Mouse (Mus musculus) spleen, postnatal 10 days (tissue): ENCODE results near the gene Xirp2.
"Not testable (repeated sequence)": the region's sequence is repeated elsewhere in the genome, so short reads cannot be mapped to it uniquely, and the experiment has no call there.

Experiments used
- DNase-seq, 2 experiments: peaks; one replicate each; pipeline ENCODE4 v3.0.0; 2021 to 2022; ENCODE audit warnings: low spot score in 2 of 2

Xirp2 gene

DNA sequence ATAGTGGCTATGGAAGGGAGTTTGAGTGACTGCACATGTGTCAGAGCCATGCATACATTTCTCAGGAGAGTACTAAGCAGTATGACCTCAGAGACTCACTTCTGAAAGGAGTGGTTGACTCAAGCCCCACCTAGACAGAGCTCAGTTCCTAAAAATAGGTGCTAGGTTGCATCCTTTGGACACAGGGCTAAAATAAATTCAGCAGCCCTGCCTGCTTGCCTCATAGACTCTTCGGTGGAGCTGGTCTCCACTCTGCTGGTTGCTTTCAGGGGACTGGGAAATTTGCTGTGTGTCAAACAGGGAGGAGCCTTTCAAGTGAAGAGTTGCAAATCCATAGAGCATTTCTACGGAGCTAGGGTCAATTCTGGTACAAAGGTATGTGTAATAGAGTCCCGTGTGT is at the start of gene Xirp2:
Gene Xirp2 (plus strand): TSS at position 223 of the 400 bp plus-strand sequence.
- no peak for DNase-seq

DNA sequence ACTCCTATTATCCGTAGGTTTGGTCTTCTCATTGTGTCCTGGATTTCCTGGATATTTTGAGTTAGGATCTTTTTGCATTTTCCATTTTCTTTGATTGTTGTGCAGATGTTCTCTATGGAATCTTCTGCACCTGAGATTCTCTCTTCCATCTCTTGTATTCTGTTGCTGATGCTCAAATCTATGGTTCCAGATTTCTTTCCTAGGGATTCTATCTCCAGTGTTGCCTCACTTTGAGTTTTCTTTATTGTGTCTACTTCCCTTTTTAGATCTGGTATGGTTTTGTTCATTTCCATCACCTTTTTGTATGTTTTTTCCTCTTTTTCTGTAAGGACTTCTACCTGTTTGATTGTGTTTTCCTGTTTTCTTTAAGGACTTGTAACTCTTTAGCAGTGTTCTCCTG is 32.4 kb upstream of the Xirp2 start, which contains the start of gene Gm21830:
Gene Gm21830 (plus strand): TSS at position 301 of the 400 bp plus-strand sequence.
- DNase-seq = not testable (repeated sequence)

DNA sequence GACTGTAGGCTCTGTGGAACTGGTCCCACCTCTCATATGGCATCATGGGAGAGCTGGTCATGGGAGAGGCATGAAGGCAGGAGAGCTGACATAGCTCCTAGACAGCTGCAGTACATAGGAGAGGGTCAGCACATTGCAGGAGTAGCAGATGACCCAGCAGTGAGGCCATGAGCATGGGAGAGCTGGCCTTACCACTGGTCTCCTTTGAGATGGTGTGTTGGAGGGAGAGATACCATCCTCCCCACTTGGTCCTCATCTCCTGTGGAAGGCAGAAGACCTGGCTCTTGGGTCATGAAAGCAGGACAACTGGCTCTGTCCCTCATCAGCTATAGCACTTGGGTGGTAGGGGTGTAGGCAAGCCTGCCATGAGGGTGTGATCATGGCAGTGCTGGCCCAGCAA is 24.9 kb upstream of the Xirp2 start:
- DNase-seq = no peak

DNA sequence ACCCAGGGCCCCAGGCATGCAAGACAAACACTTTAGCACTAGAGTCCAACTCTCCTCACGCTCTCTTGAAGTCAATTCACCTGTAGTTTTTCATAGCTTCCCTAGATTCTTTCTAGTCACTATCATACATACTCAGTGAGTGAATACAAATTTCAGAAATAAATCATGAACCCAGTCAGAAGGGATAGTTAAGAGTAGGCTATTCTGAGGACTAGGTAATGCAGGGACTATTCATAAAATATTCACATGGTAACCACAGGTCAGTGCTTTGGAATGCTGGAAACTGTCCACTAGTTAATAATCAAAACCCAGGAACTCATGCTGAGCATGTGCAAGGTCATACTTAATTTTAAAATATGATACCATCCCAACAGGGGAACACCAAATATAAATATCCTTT is 23.0 kb upstream of the Xirp2 start:
- no peak for DNase-seq

DNA sequence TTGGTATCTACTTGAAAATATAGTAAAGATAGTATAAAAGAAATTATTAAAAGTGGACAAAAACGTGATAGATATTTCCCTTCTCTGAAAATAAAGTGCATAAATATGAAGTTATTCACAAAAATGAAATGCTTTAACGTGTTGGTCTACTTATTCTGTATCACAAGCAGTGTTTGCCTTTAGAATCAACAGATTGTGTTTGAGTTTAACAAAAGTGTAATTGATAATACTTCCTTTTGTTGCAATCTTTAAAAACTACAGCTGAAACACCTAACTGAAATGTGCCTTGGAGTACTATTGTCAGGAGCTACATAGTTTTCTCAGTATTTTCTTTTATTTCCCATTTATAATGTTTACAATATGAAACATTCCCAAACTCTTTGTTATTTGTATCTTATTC is 12.7 kb upstream of the Xirp2 start, which contains the start of gene Gm26727:
Gene Gm26727 (minus strand): TSS at position 101 of the 400 bp plus-strand sequence.
- no peak for DNase-seq

DNA sequence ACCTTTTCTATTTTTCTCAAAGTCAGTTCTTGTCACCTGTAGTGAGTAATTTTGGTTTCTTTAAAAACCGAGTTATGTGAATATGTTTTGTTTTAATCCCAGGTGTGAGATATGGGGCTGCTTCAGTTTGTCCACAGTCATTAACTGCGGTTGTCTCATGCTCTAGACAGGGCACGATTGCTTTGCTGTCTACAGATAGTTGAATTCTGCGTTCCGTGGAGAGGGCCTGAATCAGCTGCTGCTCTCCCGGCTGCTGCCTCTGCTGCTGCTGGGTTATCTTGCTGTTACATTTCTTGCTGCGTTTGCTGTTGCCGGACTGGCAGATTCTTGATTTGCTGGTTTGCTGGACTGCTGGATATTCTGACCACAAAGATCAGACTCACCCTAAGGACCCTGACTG is 7.5 kb upstream of the Xirp2 start:
- no peak for DNase-seq

DNA sequence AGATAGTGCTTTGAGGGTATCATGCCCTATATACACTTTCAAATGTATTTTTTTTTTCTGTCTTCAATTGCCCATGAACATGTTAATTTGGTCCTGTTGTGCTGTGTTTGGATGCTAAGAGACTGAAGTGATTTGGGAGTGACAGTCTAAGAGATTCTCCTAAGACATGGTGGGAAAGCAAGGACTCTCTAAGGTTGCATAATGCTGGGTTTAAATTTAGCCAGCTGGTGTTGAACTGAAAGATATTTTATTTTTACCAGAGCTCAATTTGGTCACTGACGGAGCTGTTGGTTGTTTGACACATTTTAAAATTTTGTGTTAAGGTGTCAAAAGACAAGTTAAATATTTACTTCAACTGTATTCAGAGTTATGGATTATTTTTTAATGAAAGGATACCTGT is 970 bp downstream of the Xirp2 start:
- DNase-seq = no peak

DNA sequence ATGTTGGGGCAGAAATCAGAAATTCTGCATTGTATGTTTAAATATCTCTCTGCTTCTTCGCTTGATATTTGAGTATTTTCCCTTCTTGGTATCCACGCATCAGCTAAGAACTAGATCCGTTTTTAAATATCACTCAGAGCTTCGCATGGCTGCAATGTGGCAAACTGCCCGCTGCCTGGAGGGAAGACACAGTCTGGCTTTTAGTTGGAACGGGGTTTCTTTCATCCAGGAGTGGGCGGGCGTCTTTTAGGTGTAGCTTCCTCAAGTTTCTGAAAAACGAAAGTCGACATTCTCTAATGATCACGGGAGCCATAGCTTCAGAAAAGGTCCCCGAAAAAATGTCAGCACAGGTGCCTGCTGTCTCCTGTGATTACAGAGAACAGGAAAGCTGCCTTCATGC is 1.4 kb downstream of the Xirp2 start:
- no peak for DNase-seq

DNA sequence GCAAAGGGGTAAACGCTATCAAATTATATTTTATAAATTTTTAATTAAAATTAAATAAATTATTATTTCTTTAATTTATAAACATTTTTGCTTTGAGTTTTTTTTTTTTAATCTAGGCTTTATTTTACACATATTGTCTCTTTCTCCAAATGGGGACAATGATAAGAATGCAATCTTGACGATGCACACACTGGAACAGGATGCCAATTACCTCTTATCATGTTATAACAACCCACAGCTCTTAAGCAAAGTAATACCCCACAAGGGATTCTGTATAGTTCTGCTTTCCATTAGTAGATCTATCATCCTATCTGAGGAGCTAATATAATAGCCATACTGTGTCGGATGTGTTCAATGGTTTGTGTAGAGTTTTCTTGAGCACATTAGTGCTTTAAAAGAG is 15.1 kb downstream of the Xirp2 start:
- DNase-seq = no peak

DNA sequence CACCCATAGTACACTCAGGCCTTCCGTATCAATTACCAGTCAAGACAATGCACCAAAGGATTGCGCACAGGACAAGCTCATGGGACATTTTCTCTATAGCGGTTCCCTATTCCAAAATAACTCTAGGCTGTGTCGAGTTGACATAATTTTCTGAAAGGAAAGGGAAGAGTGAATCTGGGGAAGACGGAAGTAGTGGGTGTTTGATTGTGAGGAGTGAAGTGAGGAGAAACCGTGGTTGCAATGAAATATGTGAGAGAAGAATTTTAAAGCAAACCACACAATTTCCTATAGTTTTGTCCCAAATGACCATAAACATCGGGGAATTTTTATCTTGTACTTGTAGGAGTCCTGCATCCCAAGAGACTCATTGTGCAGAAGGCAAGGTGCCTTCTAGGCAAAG is 21.2 kb downstream of the Xirp2 start:
- DNase-seq = no peak

DNA sequence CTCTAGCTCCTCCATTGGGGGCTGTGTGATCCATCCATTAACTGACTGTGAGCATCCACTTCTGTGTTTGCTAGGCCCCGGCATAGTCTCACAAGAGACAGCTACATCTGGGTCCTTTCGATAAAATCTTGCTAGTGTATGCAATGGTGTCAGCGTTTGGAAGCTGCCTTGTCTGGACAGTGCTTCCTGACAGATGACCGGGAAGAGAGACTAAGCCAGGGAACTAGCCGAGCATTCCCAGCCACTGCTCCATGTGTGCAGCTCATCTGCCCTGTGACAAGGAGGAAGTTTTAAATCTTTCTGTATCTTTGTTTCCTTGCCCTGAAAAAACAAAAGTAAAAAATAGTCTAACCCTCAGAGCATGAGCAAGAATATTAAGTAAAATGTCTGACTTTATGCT is 24.2 kb downstream of the Xirp2 start:
- not testable (repeated sequence) for DNase-seq

DNA sequence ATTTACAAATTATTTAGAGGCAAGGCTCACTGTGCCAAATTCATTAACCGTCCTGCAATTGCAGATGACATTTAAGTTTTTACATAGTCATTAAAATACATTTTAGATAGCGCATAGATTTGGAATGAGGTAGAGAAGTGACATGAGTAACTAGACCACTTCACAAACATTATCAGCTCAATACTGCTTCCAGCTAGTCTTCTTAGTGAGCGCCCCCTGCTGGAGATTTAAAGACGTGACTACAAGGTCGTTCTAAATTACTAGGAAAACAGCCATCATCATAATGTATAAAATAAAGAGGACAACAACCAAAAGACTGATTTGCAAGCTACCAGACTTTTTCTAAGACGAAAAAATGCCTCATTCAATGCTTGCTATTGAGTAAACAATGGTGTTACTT is 32.0 kb downstream of the Xirp2 start:
- peak in 1 of 2 experiments; percentile 33 for DNase-seq

DNA sequence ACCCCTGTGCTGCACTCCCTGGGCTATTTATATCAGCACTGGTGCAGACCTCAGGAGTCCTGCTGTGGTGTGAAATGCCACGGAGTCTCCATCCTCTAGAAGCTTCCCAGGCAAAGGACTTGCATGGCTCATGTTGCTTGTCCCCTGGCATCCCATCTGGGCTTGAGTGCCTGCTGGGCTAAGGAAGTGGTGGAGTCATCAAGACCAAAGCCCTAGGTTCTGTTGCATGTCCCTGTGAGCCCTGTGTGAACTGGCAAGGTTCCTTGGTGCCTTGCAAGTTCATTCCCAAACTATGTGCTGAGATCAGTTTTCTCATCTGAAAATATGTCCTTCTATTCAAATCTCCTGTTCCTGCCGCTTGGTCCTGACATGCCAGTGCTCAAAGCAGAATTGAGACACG is 35.2 kb downstream of the Xirp2 start:
- no peak for DNase-seq

DNA sequence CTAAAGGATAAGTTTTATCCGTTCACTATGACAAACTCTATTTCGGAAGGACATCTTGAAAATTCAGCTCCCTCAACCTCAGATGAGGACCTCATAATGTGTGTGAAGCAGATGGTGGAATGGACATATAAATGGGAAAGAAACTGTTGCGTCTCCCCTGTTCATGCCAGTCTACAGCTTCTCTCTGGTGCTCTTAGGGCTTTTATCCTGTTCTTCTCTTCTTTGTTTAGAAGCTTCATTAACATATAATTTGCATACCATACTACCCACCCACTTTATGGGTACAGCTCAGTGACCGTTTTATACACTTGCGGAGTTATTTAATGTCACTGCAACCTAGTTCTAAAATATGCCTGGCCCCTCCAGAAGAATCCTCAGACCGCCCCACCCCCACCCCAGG is 40.9 kb downstream of the Xirp2 start:
- no peak for DNase-seq

DNA sequence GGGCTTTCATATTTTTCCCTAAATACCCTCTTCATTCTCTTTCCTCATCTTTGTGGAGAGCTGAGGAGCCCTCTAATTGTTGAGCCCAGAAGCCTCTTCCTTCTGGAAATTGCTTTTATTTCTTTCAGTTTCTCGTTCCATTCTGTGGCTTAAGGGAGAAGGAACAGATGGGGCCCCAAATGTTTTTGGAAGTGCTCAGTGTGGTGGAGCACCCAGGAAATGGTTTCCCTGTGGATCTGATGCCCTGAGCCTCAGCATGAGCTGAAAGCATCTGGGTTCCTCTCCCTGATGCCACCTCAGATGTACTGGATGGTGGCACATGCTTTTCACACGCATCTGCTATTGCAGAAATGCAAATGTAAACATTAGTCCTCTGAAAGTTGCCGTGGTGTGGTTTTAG is 41.4 kb downstream of the Xirp2 start:
- DNase-seq = no peak

DNA sequence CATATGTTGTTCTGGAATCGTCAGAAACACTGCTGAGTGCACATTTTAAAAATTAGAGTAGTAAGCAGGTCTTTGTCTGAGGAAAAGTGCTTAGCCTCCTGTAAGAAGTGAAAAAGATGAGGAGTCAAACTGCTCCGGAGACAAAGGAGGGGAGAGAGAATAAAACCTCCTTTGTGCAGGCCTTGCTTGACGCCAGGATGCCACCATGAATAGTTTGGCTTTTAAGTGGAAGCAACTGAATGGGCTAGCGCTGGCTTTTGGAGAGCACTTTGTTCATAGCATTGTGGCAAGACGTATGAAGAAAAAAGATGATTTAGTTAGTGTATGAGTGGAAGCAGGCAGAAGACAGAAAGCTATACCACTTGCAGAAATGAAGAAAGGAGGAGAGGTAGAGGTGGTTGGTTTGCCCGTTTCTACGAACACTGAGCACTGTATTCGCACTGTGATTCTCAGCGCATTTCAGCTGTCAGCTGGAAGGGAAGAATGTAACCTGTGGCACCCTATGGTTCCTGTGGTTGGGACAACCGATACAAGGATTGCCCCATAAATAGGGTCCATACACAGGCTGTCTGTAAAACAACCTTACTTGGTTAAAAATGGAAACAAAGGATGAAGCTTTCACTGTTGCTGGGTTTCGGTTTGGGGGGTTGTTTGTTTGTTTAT is 42.8 kb downstream of the Xirp2 start:
- DNase-seq = no peak

DNA sequence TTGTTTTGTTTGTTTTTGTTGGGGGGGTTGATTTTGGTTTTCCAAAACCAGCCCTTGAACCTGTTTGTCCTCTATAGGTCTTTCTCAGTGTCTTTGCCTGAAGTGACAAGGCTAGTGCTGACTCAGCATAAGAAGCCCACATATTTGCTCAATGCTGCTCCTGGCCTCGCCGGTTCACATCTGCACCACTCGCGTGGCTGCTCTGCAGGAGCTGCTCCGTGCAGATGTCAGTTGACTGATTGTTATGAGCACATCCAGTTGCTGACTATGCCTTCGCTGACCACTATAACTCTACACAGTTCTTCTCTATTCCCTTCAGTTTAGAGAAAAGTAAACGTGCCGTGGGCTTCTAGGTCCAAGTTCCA is 43.3 kb downstream of the Xirp2 start:
- DNase-seq = no peak

DNA sequence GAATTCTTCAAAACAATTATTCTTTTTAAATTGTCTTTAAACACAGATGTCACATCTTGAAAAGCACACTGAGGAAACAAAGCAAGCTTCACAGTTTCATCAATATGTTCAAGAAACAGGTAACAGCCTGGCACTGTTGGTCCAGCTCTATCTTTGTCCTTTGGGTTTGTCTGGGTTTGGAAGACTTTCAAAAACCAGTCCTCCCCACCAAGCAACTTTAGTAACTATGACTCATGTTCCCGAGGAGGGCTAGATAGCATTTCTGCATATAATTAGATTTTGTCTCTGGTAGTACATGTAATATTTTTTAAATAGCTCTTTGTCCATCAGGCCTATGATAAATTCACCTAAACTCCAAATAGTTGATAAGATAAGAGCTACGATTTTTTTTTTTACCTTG is 59.7 kb downstream of the Xirp2 start:
- DNase-seq = no peak

DNA sequence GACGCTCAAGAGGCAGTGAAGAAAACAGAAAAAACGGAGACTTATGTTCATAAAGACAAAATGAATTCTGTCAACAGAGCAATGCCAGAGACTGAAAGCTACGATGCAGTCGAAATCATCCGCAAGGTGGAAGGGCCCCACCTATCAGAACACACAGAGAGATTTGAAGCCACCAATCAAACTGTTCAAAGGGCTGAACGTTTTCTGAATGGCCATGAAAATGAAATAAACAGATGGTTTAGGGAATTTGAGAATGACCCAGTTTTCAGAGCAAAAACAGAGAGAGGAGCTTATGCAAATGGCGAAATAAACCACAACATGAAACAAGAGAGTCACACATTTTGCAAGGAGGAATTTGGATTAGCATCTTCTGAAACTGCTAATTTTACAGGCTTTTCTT is 70.6 kb downstream of the Xirp2 start:
- DNase-seq = no peak

DNA sequence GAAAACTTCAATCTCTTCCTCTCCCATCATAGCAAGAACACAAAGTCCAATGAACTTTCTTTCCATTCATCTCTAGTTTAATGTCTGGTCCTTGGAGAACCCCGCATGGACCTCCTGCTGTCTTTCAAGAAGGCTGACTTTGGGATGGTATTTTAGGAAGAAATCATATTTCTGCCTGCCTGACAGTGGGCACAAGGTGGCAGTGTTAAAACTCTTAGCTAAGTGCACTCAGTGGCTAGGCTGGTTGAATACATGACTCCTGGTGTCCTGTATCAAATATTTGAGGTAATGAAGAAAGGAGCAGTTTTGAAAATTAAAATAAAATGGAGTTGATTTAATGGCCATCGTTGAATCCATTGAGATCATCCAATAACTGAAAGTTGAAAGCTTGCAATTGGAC is 89.5 kb downstream of the Xirp2 start:
- no peak for DNase-seq

DNA sequence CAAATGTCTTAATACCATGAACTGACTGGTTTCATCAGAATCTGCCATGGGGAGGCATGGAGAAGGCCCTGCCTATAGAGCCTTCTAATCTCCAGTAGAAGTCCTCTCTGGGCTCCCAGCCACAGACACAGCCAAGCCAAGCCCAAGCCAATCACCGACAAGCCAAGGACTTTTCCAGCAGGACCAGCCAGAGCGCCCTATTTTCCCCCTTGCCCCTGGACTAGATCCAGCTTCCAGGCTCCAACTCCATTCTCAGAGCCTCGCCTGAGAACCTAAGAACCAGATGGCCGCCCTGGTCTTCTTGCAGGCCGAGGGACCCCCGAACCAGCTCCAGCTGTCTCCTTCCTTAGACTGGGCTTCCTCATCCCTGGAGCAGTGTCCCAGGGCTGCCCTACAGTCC is 93.6 kb downstream of the Xirp2 start:
- no peak for DNase-seq

DNA sequence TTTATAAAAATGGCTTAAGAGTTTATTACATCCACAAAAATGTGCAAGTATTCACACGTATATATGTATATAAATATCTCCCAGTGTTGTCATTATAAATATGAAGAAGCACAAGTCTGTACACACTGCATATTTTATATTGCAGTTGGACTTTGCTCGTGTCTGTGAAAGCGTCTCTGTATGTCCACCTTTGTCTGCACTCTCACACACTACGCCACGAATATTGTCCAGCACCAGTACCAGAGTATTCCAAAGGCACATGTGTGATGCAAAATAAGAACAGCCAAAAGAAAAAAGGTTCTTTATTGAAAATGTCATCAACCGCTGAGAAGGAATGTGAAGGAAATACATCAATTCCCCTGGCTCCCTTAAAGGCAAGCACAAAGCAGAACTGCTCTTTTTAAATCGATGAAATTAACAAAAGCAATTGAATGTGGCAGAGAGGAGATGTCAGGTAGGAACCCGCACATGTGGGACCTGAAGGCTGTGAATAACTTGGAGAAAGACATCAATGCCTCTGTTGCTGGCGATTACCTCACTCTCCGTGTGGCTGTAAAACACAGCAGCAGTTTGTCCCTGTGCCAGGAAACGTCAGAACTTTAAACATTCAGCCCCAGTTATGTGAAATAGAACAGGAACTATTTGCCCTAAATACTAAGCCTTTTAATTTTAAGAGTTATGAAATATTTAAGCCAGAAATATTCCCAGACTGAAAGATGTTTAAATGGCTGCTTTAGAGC is 96.3 kb downstream of the Xirp2 start:
- DNase-seq = no peak

DNA sequence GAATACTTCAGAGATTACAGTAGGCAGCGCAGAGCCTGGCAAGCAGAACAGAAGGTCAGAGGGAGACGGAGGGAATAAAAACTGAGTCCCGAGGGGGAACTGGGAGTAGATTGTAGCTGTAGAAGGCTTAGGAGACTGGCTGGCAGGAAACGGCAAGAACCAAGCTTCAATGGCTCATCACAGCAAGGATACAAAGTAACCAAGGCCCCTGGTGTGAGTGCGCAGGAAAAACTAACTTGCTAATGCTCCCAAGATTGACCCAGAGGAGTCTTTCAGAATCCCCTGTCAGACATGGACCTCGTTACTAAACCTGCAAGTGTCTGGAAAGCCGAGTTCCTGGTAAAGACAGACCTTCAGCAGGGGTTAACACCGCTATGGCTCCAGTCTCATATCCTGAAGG is 98.6 kb downstream of the Xirp2 start:
- no peak for DNase-seq
